Mouse (Mus musculus): ENCODE measurements around the gene Ovol1.
A peak's percentile ranks its signal among the peaks of the same experiment; 100 is the strongest.

Gene Ovol1

DNA sequence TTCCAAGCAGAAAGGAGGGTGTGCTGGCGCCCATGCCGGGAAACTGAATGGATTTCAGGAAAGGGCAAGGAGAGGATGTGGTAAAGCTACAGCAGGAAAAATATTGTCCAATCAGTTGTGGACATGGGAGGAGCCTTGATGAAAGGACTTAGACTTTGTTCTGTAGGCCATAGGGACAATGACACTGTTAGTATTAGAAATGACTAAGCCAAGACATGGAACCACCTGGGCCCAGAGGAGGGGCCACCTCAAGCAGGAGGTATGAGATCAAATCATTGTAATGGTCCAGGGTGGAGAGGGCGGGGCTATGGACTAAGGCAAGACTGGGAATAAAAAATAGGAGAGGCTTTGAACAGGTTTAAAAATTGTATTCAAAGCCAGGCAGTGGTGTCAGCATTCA lies 41.7 kb downstream of the Ovol1 start:
- no peak for DNase-seq (ENCODE audit: low read depth)

DNA sequence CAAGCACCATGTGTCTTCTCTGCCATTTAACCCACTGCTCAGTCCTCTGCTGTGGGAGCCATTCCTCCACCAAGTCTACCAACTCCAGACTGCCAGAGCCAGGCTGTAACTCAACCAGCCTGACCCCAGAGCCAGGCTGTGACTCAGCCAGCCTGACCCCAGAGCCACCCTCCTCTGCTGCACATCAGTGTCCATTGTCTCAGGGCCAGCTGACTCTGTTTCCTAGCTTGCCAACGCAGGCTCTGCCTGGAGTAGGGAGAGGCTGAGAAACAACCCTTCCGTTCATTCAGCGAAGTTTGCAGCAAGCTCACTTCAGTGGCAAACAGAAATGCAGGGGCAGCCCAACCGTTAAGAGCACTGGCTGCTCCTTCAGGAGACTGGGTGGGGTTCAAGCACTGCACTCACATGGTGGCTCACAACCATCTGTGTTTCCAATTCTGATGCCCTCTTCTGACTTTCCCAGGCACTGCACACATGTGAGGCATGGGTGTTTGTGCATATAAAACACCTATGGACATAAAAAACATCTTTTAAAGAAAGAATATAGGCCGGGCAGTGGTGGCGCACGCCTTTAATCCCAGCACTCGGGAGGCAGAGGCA lies 43.4 kb downstream of the Ovol1 start:
- DNase-seq (ENCODE audit: low read depth): peak; percentile 51

DNA sequence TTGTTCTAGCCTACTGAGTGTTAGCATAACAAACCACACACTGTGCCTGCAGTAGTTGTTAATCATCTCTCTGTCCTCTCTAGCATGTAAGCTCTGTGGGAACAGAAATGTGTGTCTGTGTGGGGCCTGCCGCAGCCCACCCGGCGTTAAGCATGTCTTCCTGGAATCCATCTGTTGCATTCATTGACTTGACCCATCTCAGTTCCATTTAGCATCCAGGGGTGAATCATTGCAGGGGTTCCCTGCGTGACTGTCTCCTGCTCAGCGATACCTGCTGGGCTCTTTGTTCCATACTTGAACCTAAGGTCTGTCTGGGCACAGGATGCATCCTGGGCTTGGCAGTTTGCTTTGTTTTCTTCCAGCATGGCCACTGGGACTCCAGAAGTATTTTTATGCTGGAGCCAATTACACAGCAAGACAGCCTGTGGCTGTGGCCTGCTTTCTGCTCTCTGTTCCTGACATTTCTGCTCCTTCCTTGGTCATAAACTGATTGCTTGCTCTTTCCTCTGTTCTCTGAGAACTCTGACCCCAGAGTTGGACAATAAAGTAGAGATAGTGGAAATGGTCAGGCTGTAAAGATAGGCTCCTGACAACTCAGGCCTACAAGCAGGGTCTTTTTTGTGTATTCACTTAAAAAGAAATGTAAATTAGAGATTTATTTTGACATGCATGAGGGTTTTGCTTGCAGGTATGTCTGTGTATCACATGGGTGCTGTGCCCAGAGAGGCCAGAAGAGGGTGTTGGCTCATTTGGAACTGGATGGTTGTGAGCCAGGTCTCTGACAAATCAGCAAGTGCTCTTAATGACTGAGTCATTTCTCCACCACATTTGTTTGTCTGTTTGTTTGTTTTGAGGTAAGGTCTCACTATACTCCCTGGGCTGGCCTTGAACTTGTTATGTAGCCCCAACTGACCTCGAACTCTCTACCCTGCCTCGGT lies 44.3 kb downstream of the Ovol1 start:
- no peak for DNase-seq (ENCODE audit: low read depth)

DNA sequence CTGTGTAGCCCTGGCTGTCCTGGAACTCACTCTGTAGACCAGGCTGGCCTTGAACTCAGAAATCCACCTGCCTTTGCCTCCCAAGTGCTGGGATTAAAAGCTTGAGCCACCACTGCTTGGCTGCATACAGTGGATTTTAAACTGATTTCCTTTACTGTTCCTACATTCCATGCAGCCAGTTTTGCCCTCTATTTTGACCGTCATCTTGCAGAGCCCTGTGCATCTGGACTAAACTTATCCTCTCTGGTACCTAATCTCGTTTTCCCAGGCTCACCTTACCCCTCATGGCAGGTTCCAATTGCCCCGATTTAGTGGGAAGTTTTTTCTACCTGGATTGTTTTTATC lies 47.5 kb downstream of the Ovol1 start:
- DNase-seq (ENCODE audit: low read depth): no peak

DNA sequence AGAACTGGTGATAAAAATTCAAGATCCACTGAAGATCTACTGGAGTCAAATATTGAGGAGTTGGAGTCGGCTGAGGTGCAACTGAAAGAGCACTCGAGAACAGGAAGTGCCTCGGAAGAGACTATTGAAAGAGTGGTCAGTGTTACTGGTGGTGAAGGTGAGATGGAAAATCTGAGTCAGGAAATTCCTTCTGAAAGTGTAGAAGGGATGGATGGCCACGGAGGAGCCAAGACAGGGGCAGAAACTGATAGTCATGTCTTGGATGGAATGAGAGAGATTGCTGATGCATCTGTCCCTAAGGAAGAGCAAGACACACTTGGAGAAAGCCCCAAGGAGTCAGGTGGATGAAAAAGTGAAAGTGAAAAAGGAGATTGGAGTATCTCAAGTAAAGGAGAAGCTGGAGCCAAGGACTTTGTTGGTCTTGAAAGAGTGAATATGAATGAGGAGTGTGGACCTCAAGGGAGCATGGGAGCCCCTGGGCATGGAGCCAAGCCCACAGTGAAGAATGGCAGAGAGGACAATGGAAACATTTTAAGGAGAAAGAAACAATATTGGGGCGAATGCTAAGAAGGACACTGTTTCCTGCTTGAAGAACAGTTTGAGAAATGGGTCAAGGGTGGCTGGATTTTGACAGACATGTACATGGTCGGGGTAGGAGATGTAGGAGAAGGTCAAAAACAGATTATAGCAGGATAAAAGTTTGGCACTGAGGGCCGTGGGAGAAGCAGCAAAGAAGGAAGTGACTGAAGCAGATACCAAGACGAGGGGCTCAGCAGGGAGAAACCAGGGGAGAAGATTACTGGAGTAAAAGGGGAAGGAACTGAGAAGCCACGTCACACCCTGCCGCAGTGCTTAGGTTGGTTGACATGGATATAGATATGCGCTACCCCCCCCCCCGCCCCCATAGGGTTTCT lies 48.1 kb downstream of the Ovol1 start:
- no peak for DNase-seq (ENCODE audit: low read depth)

- DNase-seq (ENCODE audit: low read depth): no peak
Observed at GRCm38 (mm10) chr19:5511074-5511632, 49.3 kb downstream of the Ovol1 start.

DNA sequence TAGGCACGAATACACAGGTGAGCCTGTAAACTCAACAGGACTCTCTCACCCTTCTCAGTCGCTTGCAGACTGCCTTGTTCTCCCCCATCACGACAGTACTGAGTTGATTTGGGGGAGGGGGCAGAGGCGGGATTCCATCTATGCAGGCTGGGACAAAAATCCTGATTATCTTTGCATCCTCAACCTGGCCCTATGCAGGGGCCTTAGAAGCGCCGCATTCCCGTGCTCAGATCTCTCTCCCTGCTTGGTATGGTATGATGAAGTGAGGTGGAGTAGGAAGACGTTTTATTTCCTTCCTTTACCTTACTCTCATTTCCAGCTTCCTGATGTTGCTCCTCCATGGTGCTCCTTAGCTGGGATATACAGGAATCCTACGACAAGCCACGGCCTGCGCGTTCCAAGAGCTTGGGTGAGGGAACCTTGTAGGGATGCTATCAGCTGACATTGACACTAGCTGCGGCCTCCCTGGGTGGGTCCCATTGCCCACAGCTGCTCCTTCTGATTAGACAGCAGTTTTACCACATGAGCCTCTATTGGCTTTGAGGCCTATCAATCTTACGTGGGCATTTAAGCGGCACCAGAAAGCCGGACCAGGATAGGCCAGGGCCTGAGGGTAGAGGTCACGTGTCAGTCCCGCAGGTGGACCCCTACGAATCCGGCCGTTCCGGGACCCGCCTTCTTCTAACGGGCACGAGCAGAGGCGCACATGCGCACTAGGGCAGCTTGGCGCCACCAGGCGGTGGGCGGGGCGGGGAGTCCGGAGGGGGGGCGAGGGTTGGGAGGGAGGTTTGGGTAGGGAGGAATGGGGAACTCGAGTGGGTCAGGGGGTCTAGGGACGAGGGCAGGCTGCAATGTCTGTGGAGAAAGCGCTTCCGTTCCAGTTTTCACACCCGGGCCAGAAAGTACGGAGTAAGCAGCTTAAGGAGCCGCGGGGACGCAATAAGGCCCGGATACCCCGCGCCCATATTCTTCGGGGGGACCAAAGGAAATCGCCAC lies 50.1 kb downstream of the Ovol1 start, which contains the start of gene Snx32:
Gene Snx32 (minus strand): TSS at position 508 of the 996 bp plus-strand sequence.
- peak; percentile 94 for DNase-seq (ENCODE audit: low read depth)

DNA sequence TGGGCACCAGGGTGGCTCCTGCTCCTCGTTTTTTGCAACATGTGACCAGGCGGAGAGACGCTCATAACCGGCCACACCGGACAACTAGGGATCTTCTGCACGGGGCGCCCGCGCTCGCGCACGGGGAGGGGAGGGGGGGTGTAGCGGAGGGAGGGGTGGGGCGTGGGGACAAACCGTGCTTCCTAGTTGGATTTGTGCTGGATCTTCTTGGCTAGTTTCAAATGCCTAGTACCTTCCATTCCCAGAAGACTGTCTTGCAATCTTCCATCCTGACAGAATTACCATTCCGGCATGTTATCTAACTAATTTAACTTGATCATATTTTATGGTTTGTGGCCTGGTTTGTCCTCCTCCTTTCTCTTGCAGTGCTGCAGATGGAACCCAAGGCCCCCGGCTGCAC lies 56.8 kb downstream of the Ovol1 start, which contains the start of gene 1700020D05Rik:
Gene 1700020D05Rik (minus strand): TSS at position 101 of the 400 bp plus-strand sequence.
- peak; percentile 43 for DNase-seq (ENCODE audit: low read depth)

DNA sequence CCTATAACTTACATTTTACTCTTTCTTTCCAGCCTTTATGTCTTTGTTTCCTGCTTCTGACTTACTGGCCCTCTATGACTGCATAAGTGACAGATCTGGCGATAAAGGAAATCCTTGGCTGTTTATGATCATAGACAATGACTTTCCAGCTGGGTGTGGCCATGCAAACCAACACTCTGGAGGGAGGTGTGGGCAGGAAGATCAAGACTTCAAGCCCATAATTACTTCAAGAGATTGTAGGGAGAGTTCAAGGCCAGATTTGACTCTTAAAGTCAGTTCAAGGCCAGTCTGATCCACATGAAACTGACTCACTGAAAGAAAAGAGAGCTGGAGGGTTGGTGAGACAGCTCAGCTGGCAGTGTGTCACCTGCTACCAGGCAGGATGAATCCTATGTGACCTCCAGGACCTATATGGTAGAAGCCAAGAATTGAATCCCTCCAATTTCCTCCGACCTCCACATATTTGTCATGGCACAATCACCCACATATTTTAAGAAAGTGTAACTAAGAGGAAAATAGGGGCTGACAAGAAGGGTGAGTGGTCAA lies 60.0 kb downstream of the Ovol1 start:
- DNase-seq (ENCODE audit: low read depth): no peak
